Mouse (Mus musculus) heart, postnatal 0 days (tissue): ENCODE measurements at regions not wholly inside any gene's neighbourhood (a gene's known extent, or its start where the extent isn't known, plus 50 kb on each side); places are given as distances from the start of the nearest gene placed in this dataset.

Source experiments
- CTCF ChIP-seq: IDR thresholded peaks from 2 replicates; pipeline ENCODE4 v1.5.1; 2016; ENCODE audit warnings: antibody characterized with exemption, control low read depth, low read depth
- EP300 ChIP-seq: IDR thresholded peaks from 2 replicates; pipeline ENCODE4 v1.6.1; 2016; ENCODE audit warnings: antibody characterized with exemption, low read depth

GRCm38 (mm10) chr9:22944992-22945391 lies 277.9 kb upstream of the Bmper start:
- TF ChIP-seq CTCF = no peak
- TF ChIP-seq EP300 = no peak
